Mouse (Mus musculus) ES-Bruce4 (cell line): Measurements from ENCODE around the gene Calm5. TPM values are rescaled to one million over a fixed set of nuclear protein-coding genes. Genes with fewer than 3 reads are reported as not detected.
"Not testable (repeated sequence)": the region's sequence is repeated elsewhere in the genome, so short reads cannot be mapped to it uniquely, and the experiment has no call there.

Experiments
- H3K27ac ChIP-seq: 2 replicates; pipeline ENCODE4 v1.5.1; 2012; ENCODE audit warnings: low read length, inconsistent platforms; ENCODE audit not compliant: insufficient read depth
- H3K27me3 ChIP-seq: 2 replicates; pipeline ENCODE4 v1.6.1; 2012; ENCODE audit warnings: mild to moderate bottlenecking, low read length, inconsistent platforms; ENCODE audit not compliant: control insufficient read depth, poor library complexity, insufficient read depth, severe bottlenecking
- H3K36me3 ChIP-seq: 2 replicates; pipeline ENCODE4 v1.6.1; 2012; ENCODE audit warnings: inconsistent platforms, mild to moderate bottlenecking, low read length, moderate library complexity; ENCODE audit not compliant: control insufficient read depth, poor library complexity, insufficient read depth, severe bottlenecking
- H3K4me1 ChIP-seq: one replicate; pipeline ENCODE4 v1.8.1; 2011; ENCODE audit warnings: low read length; ENCODE audit not compliant: control insufficient read depth, insufficient read depth
- H3K4me3 ChIP-seq: 2 replicates; pipeline ENCODE4 v1.5.1; 2011; ENCODE audit warnings: low read depth, mild to moderate bottlenecking, low read length
- H3K9ac ChIP-seq: 2 replicates; pipeline ENCODE4 v1.6.1; 2012; ENCODE audit warnings: low read depth, mild to moderate bottlenecking, inconsistent platforms; ENCODE audit not compliant: poor library complexity, severe bottlenecking
- H3K9me3 ChIP-seq: replicated peaks from 2 replicates; pipeline ENCODE4 v1.6.1; 2012; ENCODE audit warnings: mild to moderate bottlenecking, low read length, inconsistent platforms; ENCODE audit not compliant: control insufficient read depth, poor library complexity, insufficient read depth, severe bottlenecking
- CTCF ChIP-seq: IDR thresholded peaks from one replicate; pipeline ENCODE4 v1.8.1; 2011; ENCODE audit warnings: low read depth, low read length
- EP300 ChIP-seq: IDR thresholded peaks from 2 replicates; pipeline ENCODE4 v1.6.1; 2011; ENCODE audit warnings: low read depth, low read length; ENCODE audit not compliant: insufficient read depth
- POLR2A ChIP-seq: IDR thresholded peaks from one replicate; pipeline ENCODE4 v1.8.1; 2011; ENCODE audit warnings: low read length; ENCODE audit not compliant: insufficient read depth
- polyA plus RNA-seq: library from polyadenylated mRNA; stranded (reverse); fragments of >200 nt; gene quantifications from 2 replicates; pipeline ENCODE4 v1.2.4, GENCODE M21; 2011; ENCODE audit warnings: low read depth; ENCODE audit not compliant: missing spikeins, insufficient read depth, insufficient read length

Calm5 gene
- polyA plus RNA-seq = not detected in 2 replicates

- H3K4me3 ChIP-seq, H3K27ac ChIP-seq, H3K9me3 ChIP-seq, H3K36me3 ChIP-seq, H3K27me3 ChIP-seq, H3K4me1 ChIP-seq, H3K9ac ChIP-seq: not testable (repeated sequence)
Measured at GRCm38 (mm10) chr13:3853648-3854333, at the start of gene Calm5. Gene Calm5 (plus strand): TSS chr13:3854173.

GRCm38 (mm10) chr13:3804186-3804585 is 49.8 kb upstream of the Calm5 start, which contains the start of gene Calml3:
Gene Calml3 (minus strand): TSS chr13:3804316.
- no peaks in the 10 kb centered on the region for H3K9me3 ChIP-seq
- H3K9ac ChIP-seq = no peak within 1 kb of the TSS
- no peaks in the 10 kb centered on the region for H3K36me3 ChIP-seq
- H3K27ac ChIP-seq = no peak within 1 kb of the TSS
- no peaks in the 10 kb centered on the region for H3K4me1 ChIP-seq
- H3K27me3 ChIP-seq = no peaks in the 10 kb centered on the region
- no peak within 1 kb of the TSS for H3K4me3 ChIP-seq
- TF ChIP-seq POLR2A = no peak
- no peak for TF ChIP-seq CTCF
- no peak for TF ChIP-seq EP300

- H3K27ac ChIP-seq = no peak overlapping the region
- TF ChIP-seq EP300 (no peak), CTCF (no peak), POLR2A (no peak)
- H3K4me3 ChIP-seq = no peak overlapping the region
- no peak overlapping the region for H3K9ac ChIP-seq
- no peaks in the 10 kb centered on the region for H3K4me1 ChIP-seq
- H3K9me3 ChIP-seq = no peaks in the 10 kb centered on the region
- H3K36me3 ChIP-seq = no peaks in the 10 kb centered on the region
- no peaks in the 10 kb centered on the region for H3K27me3 ChIP-seq
Measured at GRCm38 (mm10) chr13:3805132-3805531, 48.8 kb upstream of the Calm5 start.

GRCm38 (mm10) chr13:3805638-3806037 is 48.3 kb upstream of the Calm5 start:
- H3K4me1 ChIP-seq = no peaks in the 10 kb centered on the region
- H3K9me3 ChIP-seq = no peaks in the 10 kb centered on the region; the same call in 1 of the 2 replicates
- no peak overlapping the region for H3K27ac ChIP-seq
- no peaks in the 10 kb centered on the region for H3K27me3 ChIP-seq
- no peaks in the 10 kb centered on the region for H3K36me3 ChIP-seq
- no peak for TF ChIP-seq POLR2A
- H3K4me3 ChIP-seq = no peak overlapping the region
- H3K9ac ChIP-seq = no peak overlapping the region

GRCm38 (mm10) chr13:3807131-3807827 is 46.7 kb upstream of the Calm5 start:
- Histone ChIP-seq H3K4me1 (no peaks in the 10 kb centered on the region), H3K27ac (no peak overlapping the region), H3K9me3 (no peaks in the 10 kb centered on the region; the same call in 1 of the 2 replicates), H3K9ac (no peak overlapping the region), H3K27me3 (no peaks in the 10 kb centered on the region), H3K36me3 (no peaks in the 10 kb centered on the region), H3K4me3 (no peak overlapping the region)
- TF ChIP-seq POLR2A = no peak
- no peak for TF ChIP-seq EP300
- no peak for TF ChIP-seq CTCF

- TF ChIP-seq CTCF = no peak
- no peak for TF ChIP-seq EP300
- Histone ChIP-seq H3K9ac (no peak overlapping the region), H3K4me3 (no peak overlapping the region), H3K36me3 (no peaks in the 10 kb centered on the region), H3K9me3 (no peaks in the 10 kb centered on the region), H3K27ac (no peak overlapping the region), H3K4me1 (no peaks in the 10 kb centered on the region), H3K27me3 (no peaks in the 10 kb centered on the region)
Measured at GRCm38 (mm10) chr13:3818012-3818739, 35.8 kb upstream of the Calm5 start.
